Mouse (Mus musculus) mouse trophoblast stem cell (cell line): ENCODE measurements around the gene Wipf2.
"Not testable (repeated sequence)": the region's sequence is repeated elsewhere in the genome, so short reads cannot be mapped to it uniquely, and the experiment has no call there.

ENCODE experiments used
- in situ Hi-C, 2 experiments: fragments of 300-500 bp; cut with MseI, MboI; formaldehyde crosslinking; loops; 2 replicates in 1 of 2; 3 replicates in 1 of 2; pipeline ENCODE4 v1.15.1; 2025

Gene Wipf2

DNA sequence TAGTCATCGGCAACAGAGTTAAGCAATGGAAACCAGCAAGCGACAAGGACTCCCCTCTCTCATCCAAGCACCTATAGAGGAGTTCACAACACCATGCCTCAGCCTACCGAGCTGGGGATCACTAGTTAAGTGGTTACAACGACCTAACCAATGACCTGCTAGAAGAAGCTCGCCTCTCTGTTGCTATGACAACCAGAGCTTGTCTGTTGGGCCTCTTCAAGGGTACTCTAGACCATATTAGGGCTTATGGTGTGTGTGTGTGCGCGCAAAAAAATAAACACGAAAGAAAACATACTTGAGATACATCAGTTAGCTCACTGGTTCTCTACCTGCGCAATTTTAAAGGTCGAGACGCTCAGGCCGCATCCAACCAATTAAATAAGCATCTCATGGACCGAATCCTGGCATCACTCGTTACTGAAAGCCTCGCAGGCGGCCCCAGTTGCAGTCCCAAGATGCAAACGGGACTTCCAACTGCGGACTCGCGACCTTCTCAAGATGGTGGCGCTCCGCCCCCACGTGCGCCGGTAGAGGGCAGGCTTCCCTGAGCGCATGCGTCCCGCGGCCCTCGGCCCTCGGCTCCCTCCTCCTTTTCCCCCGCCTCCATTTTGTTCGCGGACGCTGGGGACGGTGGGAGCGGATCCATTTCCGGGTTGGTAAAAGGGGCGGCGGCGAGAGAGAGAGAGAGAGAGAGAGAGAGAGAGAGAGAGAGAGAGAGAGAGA, at the start of gene Wipf2:
Wipf2 (plus strand) TSS at position 611 of the 723 bp plus-strand sequence.
- in situ Hi-C loops: no loop called here

GRCm38 (mm10) chr11:98816706-98817239, 46.7 kb upstream of the Wipf2 start:
- in situ Hi-C loops: no loop called here

- in situ Hi-C loops: no loop called here
Observed at GRCm38 (mm10) chr11:98820968-98821367, 42.5 kb upstream of the Wipf2 start.

DNA sequence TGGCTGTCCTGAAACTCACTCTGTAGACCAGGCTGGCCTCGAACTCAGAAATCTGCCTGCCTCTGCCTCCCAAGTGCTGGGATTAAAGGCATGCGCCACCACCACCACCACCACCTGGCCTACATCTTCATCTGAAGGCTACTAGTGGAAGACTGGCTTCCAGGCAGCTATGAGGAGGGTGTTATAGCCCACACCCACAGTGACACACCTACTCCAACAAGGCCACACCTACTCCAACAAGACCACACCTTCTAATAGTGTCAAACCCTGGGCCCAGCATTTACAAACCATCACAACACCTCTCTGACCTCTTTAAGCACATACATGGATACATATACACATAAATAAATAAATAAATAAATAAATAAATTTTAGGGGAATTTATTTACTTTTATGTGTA, 37.4 kb upstream of the Wipf2 start:
- in situ Hi-C loops: not testable (repeated sequence)

GRCm38 (mm10) chr11:98827877-98828276, 35.6 kb upstream of the Wipf2 start:
- in situ Hi-C loops: no loop called here

GRCm38 (mm10) chr11:98829091-98829775, 34.2 kb upstream of the Wipf2 start:
- in situ Hi-C loops: no loop called here

DNA sequence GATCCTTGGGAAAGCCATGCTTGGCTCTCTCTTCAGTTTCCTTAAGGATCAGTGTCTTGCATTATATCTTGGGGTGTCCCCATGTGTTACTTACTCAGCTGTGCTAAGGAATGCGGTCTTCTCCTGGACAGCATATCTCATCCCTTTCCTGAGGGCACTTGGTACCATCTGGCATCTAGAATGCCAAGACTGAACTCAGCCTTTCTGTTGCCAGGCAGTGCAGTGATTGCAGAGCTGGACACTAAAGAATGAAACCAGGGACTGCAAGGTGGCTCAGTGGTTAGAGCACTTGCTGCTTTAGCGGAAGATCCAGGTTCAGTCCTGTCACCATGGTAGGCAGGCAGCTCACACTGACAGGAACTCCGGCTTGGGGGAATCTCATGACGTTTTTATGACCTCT, 33.6 kb upstream of the Wipf2 start:
- in situ Hi-C loops: no loop called here

GRCm38 (mm10) chr11:98835296-98835695, 28.1 kb upstream of the Wipf2 start:
- in situ Hi-C loops: no loop called here

DNA sequence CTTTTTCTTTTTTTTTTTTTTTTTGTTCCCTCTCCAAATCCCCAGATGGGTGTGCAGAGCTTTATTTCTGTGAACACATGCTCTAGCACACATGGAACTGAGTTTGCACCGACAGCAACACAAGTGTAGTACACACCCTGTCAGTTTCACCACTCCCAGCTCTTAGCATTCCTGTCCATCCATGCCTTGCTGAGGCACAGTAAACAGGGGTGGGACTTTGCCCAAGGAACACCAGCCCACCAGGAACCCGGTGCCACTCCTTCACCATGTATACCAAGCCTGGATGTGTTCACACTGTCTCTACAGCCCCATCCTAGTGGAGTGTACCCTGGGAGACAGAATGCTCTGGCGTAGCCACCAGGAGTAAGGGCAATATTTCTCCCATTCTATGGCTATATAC, 27.7 kb upstream of the Wipf2 start:
- in situ Hi-C loops: no loop called here

GRCm38 (mm10) chr11:98836128-98836527, 27.3 kb upstream of the Wipf2 start:
- in situ Hi-C loops: no loop called here

DNA sequence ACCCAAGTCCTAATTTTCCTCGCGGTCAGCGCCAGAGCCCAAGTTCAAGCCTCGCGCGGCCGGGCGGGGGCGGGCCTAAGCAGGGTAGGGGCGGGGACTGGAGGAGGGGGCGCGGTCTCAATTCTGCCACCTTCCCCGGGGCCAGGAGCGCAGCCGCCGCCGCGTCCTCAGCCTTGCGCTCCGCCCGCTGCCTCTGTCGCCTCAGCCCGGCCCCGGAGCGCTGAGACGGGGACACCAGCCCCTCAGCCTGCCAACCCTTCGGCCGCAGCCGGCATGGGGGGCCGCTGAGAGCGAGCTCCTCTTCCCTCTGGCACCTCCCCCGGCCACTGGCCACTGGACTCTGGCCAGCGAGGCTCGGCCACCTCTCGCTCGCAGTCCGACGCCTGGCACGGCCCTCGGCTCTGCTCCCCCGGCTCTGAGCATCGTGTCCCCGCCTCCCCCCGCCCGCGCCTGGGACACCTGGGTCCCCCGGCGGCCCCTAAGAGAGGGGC, 26.7 kb upstream of the Wipf2 start, which contains the start of gene Rapgefl1:
Rapgefl1 (plus strand) TSS at position 135 of the 491 bp plus-strand sequence.
- in situ Hi-C loops: no loop called here

- in situ Hi-C loops: no loop called here
Observed at GRCm38 (mm10) chr11:98837231-98837704, 26.2 kb upstream of the Wipf2 start.

DNA sequence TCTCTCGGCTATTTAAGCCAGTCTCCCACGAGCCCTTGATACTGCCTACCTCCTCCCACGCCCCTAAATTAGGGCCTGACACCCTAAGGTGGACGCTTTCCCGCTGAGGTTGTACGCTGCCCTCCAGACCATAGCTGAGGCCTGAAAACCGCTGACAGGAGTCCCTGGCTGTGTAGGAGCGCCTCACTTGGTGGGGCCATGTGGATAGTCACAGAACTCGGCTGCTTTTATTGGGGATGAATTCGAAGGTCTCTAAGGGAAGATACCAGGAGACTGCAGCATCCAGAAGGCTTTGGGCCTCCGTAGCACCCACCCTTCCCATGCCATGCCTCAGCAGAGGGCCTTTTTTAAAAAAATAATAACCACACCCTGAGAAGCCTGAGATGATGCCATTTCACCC, 25.5 kb upstream of the Wipf2 start:
- in situ Hi-C loops: no loop called here

GRCm38 (mm10) chr11:98838512-98838911, 24.9 kb upstream of the Wipf2 start:
- in situ Hi-C loops: no loop called here

- in situ Hi-C loops: no loop called here
Observed at GRCm38 (mm10) chr11:98839402-98839801, 24.0 kb upstream of the Wipf2 start.

GRCm38 (mm10) chr11:98839897-98840296, 23.5 kb upstream of the Wipf2 start:
- in situ Hi-C loops: no loop called here

GRCm38 (mm10) chr11:98846016-98846415, 17.4 kb upstream of the Wipf2 start:
- in situ Hi-C loops: no loop called here

DNA sequence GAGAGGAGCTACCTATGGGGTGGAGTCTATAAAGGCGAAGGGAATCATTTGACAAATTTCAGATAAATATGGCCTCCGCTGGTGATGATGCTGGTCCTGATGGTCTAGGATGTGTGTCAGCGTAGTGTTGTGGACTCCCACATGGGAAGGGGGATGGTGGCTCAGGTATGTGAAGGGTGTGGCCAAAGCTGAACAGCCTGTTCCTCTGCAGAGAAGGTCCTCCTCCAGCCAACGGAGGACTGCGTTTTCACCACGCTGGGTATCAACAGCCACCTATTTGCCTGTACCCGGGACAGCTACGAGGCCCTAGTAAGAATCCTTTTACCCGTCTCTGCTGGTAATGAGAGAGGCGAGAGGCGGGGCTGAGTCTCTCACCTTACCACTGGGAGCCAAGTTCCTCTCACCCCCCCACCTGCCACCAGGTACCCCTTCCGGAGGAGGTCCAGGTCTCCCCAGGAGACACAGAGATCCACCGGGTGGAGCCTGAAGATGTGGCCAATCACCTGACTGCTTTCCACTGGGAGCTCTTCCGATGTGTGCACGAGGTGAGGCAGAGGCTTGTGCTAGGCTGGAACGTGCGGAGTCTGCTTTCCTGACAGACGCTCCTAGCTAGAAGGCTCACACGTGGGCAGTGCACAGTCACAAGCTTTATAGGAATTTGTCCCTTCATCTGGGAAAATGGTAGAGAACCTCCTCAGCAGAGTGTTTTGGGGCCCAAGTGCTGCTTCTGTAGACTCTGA, 16.4 kb upstream of the Wipf2 start:
- in situ Hi-C loops: no loop called here

- in situ Hi-C loops: no loop called here
Observed at GRCm38 (mm10) chr11:98849196-98849894, 14.1 kb upstream of the Wipf2 start.

DNA sequence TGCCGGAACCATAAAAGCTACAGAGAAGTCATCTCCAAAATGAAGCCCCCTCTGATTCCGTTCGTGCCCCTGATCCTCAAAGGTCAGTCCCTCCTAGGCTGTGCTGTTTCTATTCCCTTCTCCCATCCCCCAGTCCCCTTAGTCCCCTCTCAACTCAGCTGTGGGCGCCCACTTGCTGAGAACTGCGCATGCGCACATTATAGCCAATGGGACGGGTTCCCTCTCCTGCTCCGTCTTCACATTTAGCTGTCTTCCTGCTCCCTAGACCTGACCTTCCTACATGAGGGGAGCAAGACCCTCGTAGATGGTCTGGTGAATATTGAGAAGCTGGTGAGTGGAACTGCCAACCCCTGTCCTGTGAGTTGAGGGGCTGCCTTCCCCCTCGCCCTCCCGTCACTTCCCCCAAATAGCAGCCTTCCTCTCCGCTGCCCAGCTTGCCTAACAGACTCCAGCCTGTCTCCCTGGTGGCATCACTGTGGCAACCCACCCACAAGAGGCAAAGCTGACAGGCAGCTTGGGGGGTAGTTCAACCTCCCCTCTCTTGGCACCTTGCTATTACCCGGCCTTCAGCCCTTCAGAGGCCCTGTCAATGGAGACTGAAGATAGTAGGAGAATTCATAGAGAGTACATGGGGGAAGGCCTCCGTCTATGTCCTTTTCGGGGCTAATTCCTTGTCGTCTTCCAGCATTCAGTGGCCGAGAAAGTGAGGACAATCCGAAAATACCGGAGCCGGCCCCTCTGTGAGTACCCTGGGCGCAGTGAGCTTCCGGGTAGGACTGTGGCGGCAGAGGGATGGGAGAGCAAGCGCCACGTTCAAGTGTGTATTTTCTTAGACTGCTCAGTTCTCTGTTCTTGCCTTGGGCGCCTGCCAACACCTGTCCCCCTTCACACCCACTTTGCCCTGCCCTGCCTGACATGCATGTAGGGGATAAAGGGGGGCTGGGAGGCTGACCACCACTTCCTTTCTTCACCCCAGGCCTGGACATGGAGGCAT, 13.0 kb upstream of the Wipf2 start:
- in situ Hi-C loops: no loop called here
